Mouse (Mus musculus) limb, embryonic 11.5 days (tissue): ENCODE data around the gene Gm42742. TPM values are rescaled to one million over a fixed set of nuclear protein-coding genes. Genes with fewer than 3 reads are reported as not detected.

Experiments
- microRNA-seq: library from miRNA; unstranded; fragments of <30 nt; microRNA quantifications from one replicate; pipeline ENCODE4, GENCODE M21; 2016
- polyA plus RNA-seq: library from polyadenylated mRNA; unstranded; fragments of >200 nt; fragmentation: Nextera tagmentation; extraction: Ambion mirVana; gene quantifications from 2 replicates; pipeline ENCODE4 v1.2.1, GENCODE M21; 2014

Gene Gm42742
- polyA plus RNA-seq, 1 experiment from 2014 or later, result 66.8 TPM

Small RNA genes within 50 kb of the gene (microRNA-seq; reads per million reads assigned to microRNA genes)
- gene Gm44343, result not detected

Other genes starting within 250 kb of the Gm42742 start
- gene Ypel3, start 244.1 kb downstream of the Gm42742 start, polyA plus RNA-seq, result 97.8 and 112 TPM in 2 replicates
- 0.45 and 0.67 TPM in 2 replicates for gene Tbx6, start 239.6 kb downstream of the Gm42742 start, polyA plus RNA-seq
- 400 and 426 TPM in 2 replicates for gene Ppp4c, start 228.6 kb downstream of the Gm42742 start, polyA plus RNA-seq
- not detected in 2 replicates for gene Fam57b, start 223.4 kb downstream of the Gm42742 start, polyA plus RNA-seq
- not detected in 2 replicates for gene 4930451I11Rik, start 189.5 kb downstream of the Gm42742 start, polyA plus RNA-seq
- 0.85 and 1.5 TPM in 2 replicates for gene Doc2a, start 173.7 kb downstream of the Gm42742 start, polyA plus RNA-seq
- gene Hirip3, start 159.1 kb downstream of the Gm42742 start, polyA plus RNA-seq, result 25.9 and 29.4 TPM in 2 replicates
- gene Ino80e, start 158.7 kb downstream of the Gm42742 start, polyA plus RNA-seq, result 117 and 118 TPM in 2 replicates
- 30.4 and 31.6 TPM in 2 replicates for gene Taok2, start 136.4 kb downstream of the Gm42742 start, polyA plus RNA-seq
- gene Tmem219, start 98.2 kb downstream of the Gm42742 start, polyA plus RNA-seq, result 14.1 and 16.5 TPM in 2 replicates
- gene Kctd13, start 92.2 kb downstream of the Gm42742 start, polyA plus RNA-seq, result 16.7 and 17.5 TPM in 2 replicates
- gene Asphd1, start 71.5 kb downstream of the Gm42742 start, polyA plus RNA-seq, result 0.32 TPM in 1 of 2 replicates, not detected in the other
- 0.16 and 0.26 TPM in 2 replicates for gene Sez6l2, start 70.5 kb downstream of the Gm42742 start, polyA plus RNA-seq
- gene Cdipt, start 45.2 kb downstream of the Gm42742 start, polyA plus RNA-seq, result 63.7 and 68.7 TPM in 2 replicates
- gene Cdiptos, start 45.0 kb downstream of the Gm42742 start, polyA plus RNA-seq, result 1.2 and 1.5 TPM in 2 replicates
- gene Mvp, start 6.5 kb downstream of the Gm42742 start, polyA plus RNA-seq, result 2.3 and 3.0 TPM in 2 replicates
- gene Pagr1b, start 4.6 kb downstream of the Gm42742 start, polyA plus RNA-seq, result not detected in 2 replicates
- gene Pagr1a, start 3.7 kb downstream of the Gm42742 start, polyA plus RNA-seq, result 59.5 and 88.7 TPM in 2 replicates
- gene Prrt2, start 114 bp upstream of the Gm42742 start, polyA plus RNA-seq, result 7.7 and 9.2 TPM in 2 replicates
- gene Maz, start 5.9 kb upstream of the Gm42742 start, polyA plus RNA-seq, result 84.8 TPM in 2 replicates
- gene Kif22, start 21.4 kb upstream of the Gm42742 start, polyA plus RNA-seq, result 196 and 199 TPM in 2 replicates
- not detected in 2 replicates for gene Zg16, start 66.2 kb upstream of the Gm42742 start, polyA plus RNA-seq
- gene AI467606, start 70.3 kb upstream of the Gm42742 start, polyA plus RNA-seq, result 1.7 TPM in 2 replicates
- 1.3 and 1.6 TPM in 2 replicates for gene Qprt, start 101.1 kb upstream of the Gm42742 start, polyA plus RNA-seq
- gene Spn, start 116.7 kb upstream of the Gm42742 start, polyA plus RNA-seq, result 0.05 and 0.20 TPM in 2 replicates
- 77.0 and 83.7 TPM in 2 replicates for gene Cd2bp2, start 175.0 kb upstream of the Gm42742 start, polyA plus RNA-seq
- gene Tbc1d10b, start 187.4 kb upstream of the Gm42742 start, polyA plus RNA-seq, result 24.8 and 30.6 TPM in 2 replicates
- gene Mylpf, start 187.8 kb upstream of the Gm42742 start, polyA plus RNA-seq, result 33.6 and 33.7 TPM in 2 replicates
- gene Zfp553, start 212.0 kb upstream of the Gm42742 start, polyA plus RNA-seq, result 24.2 and 29.1 TPM in 2 replicates
- gene Sept1, start 212.0 kb upstream of the Gm42742 start, polyA plus RNA-seq, result 23.1 and 29.3 TPM in 2 replicates
- 65.6 and 69.0 TPM in 2 replicates for gene Zfp771, start 223.2 kb upstream of the Gm42742 start, polyA plus RNA-seq
- 290 and 292 TPM in 2 replicates for gene Dctpp1, start 239.6 kb upstream of the Gm42742 start, polyA plus RNA-seq